Mouse (Mus musculus): Measurements from ENCODE around the gene Insm2.
"Not testable (repeated sequence)": the region's sequence is repeated elsewhere in the genome, so short reads cannot be mapped to it uniquely, and the experiment has no call there.

Insm2 gene

GRCm38 (mm10) chr12:55598887-55599561 lies at the start of gene Insm2:
TSS of gene Insm2 (plus strand) at chr12:55599427.
- no peak for DNase-seq (ENCODE audit: extremely low read depth, low read depth, low spot score)

- DNase-seq (ENCODE audit: extremely low read depth, low read depth, low spot score), result not testable (repeated sequence)
Measured at GRCm38 (mm10) chr12:55554901-55555300, 44.3 kb upstream of the Insm2 start.

- DNase-seq (ENCODE audit: extremely low read depth, low read depth, low spot score), result no peak
Measured at GRCm38 (mm10) chr12:55557866-55558265, 41.4 kb upstream of the Insm2 start.

GRCm38 (mm10) chr12:55559184-55559855 lies 39.9 kb upstream of the Insm2 start:
- DNase-seq (ENCODE audit: extremely low read depth, low read depth, low spot score), result no peak

GRCm38 (mm10) chr12:55560025-55560690 lies 39.1 kb upstream of the Insm2 start:
- no peak for DNase-seq (ENCODE audit: extremely low read depth, low read depth, low spot score)

GRCm38 (mm10) chr12:55563742-55564141 lies 35.5 kb upstream of the Insm2 start:
- no peak for DNase-seq (ENCODE audit: extremely low read depth, low read depth, low spot score)

- DNase-seq (ENCODE audit: extremely low read depth, low read depth, low spot score), result no peak
Measured at GRCm38 (mm10) chr12:55564187-55564963, 34.9 kb upstream of the Insm2 start.

- DNase-seq (ENCODE audit: extremely low read depth, low read depth, low spot score), result no peak
Measured at GRCm38 (mm10) chr12:55565206-55565605, 34.0 kb upstream of the Insm2 start, which contains the start of gene Aldoart2. TSS of gene Aldoart2 (plus strand) at chr12:55565239.

- DNase-seq (ENCODE audit: extremely low read depth, low read depth, low spot score), result no peak
Measured at GRCm38 (mm10) chr12:55565867-55566266, 33.4 kb upstream of the Insm2 start.

- no peak for DNase-seq (ENCODE audit: extremely low read depth, low read depth, low spot score)
Measured at GRCm38 (mm10) chr12:55566837-55567236, 32.4 kb upstream of the Insm2 start.

GRCm38 (mm10) chr12:55568466-55568865 lies 30.8 kb upstream of the Insm2 start:
- DNase-seq (ENCODE audit: extremely low read depth, low read depth, low spot score), result no peak

- no peak for DNase-seq (ENCODE audit: extremely low read depth, low read depth, low spot score)
Measured at GRCm38 (mm10) chr12:55569676-55570075, 29.6 kb upstream of the Insm2 start.

GRCm38 (mm10) chr12:55570646-55571045 lies 28.6 kb upstream of the Insm2 start:
- no peak for DNase-seq (ENCODE audit: extremely low read depth, low read depth, low spot score)

GRCm38 (mm10) chr12:55571181-55571580 lies 28.0 kb upstream of the Insm2 start:
- DNase-seq (ENCODE audit: extremely low read depth, low read depth, low spot score), result no peak

- DNase-seq (ENCODE audit: extremely low read depth, low read depth, low spot score), result no peak
Measured at GRCm38 (mm10) chr12:55571661-55572060, 27.6 kb upstream of the Insm2 start.

- no peak for DNase-seq (ENCODE audit: extremely low read depth, low read depth, low spot score)
Measured at GRCm38 (mm10) chr12:55573089-55573488, 26.1 kb upstream of the Insm2 start.

GRCm38 (mm10) chr12:55573794-55574193 lies 25.4 kb upstream of the Insm2 start:
- DNase-seq (ENCODE audit: extremely low read depth, low read depth, low spot score), result no peak

GRCm38 (mm10) chr12:55586936-55587335 lies 12.3 kb upstream of the Insm2 start:
- DNase-seq (ENCODE audit: extremely low read depth, low read depth, low spot score), result not testable (repeated sequence)

GRCm38 (mm10) chr12:55598537-55598886 lies 715 bp upstream of the Insm2 start:
- no peak for DNase-seq (ENCODE audit: extremely low read depth, low read depth, low spot score)

- no peak for DNase-seq (ENCODE audit: extremely low read depth, low read depth, low spot score)
Measured at GRCm38 (mm10) chr12:55599639-55600502, 644 bp downstream of the Insm2 start.

Data from fat pad, adult 2 months (tissue).